In genomic region chr17:44618175-44618574, GRCm38 (mm10) we compare ENCODE assay signal across 8 mouse cellular contexts.
DNase-seq lines count a peak whose midpoint lies in the region; ATAC-seq and TF ChIP-seq lines count a peak whose summit lies in the region.

No protein-coding gene starts in this region.

- no peaks in the 10 kb centered on the region; the same call in 1 of the 2 replicates for H3K4me1 ChIP-seq in embryonic facial prominence, embryonic 11.5 days (ENCODE audit: control insufficient read depth, insufficient read depth, low read length)
- no peaks in the 10 kb centered on the region for H3K4me1 ChIP-seq in kidney, postnatal 0 days (replicated peaks; ENCODE audit: insufficient read depth, low read length)
- H3K4me1 ChIP-seq in limb, embryonic 14.5 days (ENCODE audit: control insufficient read depth, insufficient read depth, low read length) = peaks cover 18% of the 10 kb centered on the region

- no peaks in the 10 kb centered on the region for H3K36me3 ChIP-seq in embryonic facial prominence, embryonic 11.5 days (replicated peaks; ENCODE audit: control insufficient read depth, insufficient read depth, low read depth, low read length)
- H3K36me3 ChIP-seq in kidney, postnatal 0 days (ENCODE audit: insufficient read depth, low read length) = no peaks in the 10 kb centered on the region
- no peaks in the 10 kb centered on the region for H3K36me3 ChIP-seq in limb, embryonic 14.5 days (ENCODE audit: control insufficient read depth, insufficient read depth, low read length)

- no peak overlapping the region; the same call in 1 of the 2 replicates for H3K4me2 ChIP-seq in embryonic facial prominence, embryonic 11.5 days (ENCODE audit: low read depth, low read length)
- peak overlapping the region; percentile 44 for H3K4me2 ChIP-seq in kidney, postnatal 0 days (ENCODE audit: low read length)
- peak overlapping the region; percentile 44 for H3K4me2 ChIP-seq in limb, embryonic 14.5 days (replicated peaks; ENCODE audit: low read depth, low read length, severe bottlenecking)

- ATAC-seq in embryonic facial prominence, embryonic 11.5 days (replicated peaks; ENCODE audit: insufficient number of reproducible peaks, low FRiP score, low TSS enrichment, low read depth) = peak; percentile 80
- no peak for ATAC-seq in kidney, postnatal 0 days (replicated peaks; ENCODE audit: low FRiP score, low read depth)
- peak; percentile 85; the same call in 1 of the 2 replicates for ATAC-seq in limb, embryonic 14.5 days (ENCODE audit: low FRiP score, low read depth)

- no peak overlapping the region for H3K4me3 ChIP-seq in embryonic facial prominence, embryonic 11.5 days (ENCODE audit: low read depth, low read length)
- no peak overlapping the region for H3K4me3 ChIP-seq in kidney, postnatal 0 days (replicated peaks; ENCODE audit: low read depth, low read length)
- no peak overlapping the region; the same call in none of the 2 replicates for H3K4me3 ChIP-seq in limb, embryonic 14.5 days (replicated peaks; ENCODE audit: low read length)

- no peak overlapping the region for H3K9ac ChIP-seq in embryonic facial prominence, embryonic 11.5 days (replicated peaks; ENCODE audit: low read length)
- H3K9ac ChIP-seq in kidney, postnatal 0 days (ENCODE audit: low read depth, low read length) = no peak overlapping the region
- H3K9ac ChIP-seq in limb, embryonic 14.5 days (ENCODE audit: low read depth, low read length, severe bottlenecking) = no peak overlapping the region

- no peak for TF ChIP-seq CTCF in kidney, postnatal 0 days (IDR thresholded peaks at IDR 0.05; ENCODE audit: low read depth)

- peak overlapping the region; percentile 60; the same call in 1 of the 2 replicates for H3K27ac ChIP-seq in embryonic facial prominence, embryonic 11.5 days (replicated peaks; ENCODE audit: low read depth, low read length)
- peak overlapping the region; percentile 60 for H3K27ac ChIP-seq in kidney, postnatal 0 days
- peak overlapping the region; percentile 64; the same call in 1 of the 2 replicates for H3K27ac ChIP-seq in limb, embryonic 14.5 days (replicated peaks; ENCODE audit: low read depth, low read length)

- peak; percentile 29 to 42 for DNase-seq in cerebellum, adult 18-20 months
- DNase-seq in cerebellum, adult 8-10 months = no peak
- DNase-seq in embryonic facial prominence, embryonic 11.5 days (ENCODE audit: low spot score) = peak; percentile 92
- DNase-seq in heart, adult 8-10 months (ENCODE audit: low spot score) = peak; percentile 36
- peak; percentile 79 for DNase-seq in kidney, postnatal 0 days (ENCODE audit: low spot score)
- peak; percentile 81 for DNase-seq in limb, embryonic 14.5 days (ENCODE audit: low spot score)
- DNase-seq in telencephalon, adult 2 months (ENCODE audit: low read depth, low spot score) = peak; percentile 83
- no peak for DNase-seq in liver

- no peak for TF ChIP-seq POLR2A in limb, embryonic 14.5 days (IDR thresholded peaks at IDR 0.05; ENCODE audit: borderline replicate concordance, extremely low read depth, insufficient read depth, insufficient read length)

- WGBS in embryonic facial prominence, embryonic 11.5 days = 23% methylated on average over 10 of the region's 10 CpGs
- WGBS in kidney, postnatal 0 days = 27% methylated on average over 10 of the region's 10 CpGs
- WGBS in limb, embryonic 14.5 days = 13% methylated on average over 10 of the region's 10 CpGs

- no peaks in the 10 kb centered on the region for H3K9me3 ChIP-seq in embryonic facial prominence, embryonic 11.5 days (replicated peaks; ENCODE audit: control insufficient read depth, low read length)
- H3K9me3 ChIP-seq in kidney, postnatal 0 days (replicated peaks; ENCODE audit: low read length) = no peaks in the 10 kb centered on the region
- H3K9me3 ChIP-seq in limb, embryonic 14.5 days (ENCODE audit: control insufficient read depth, low read length) = no peaks in the 10 kb centered on the region

- no peaks in the 10 kb centered on the region for H3K27me3 ChIP-seq in embryonic facial prominence, embryonic 11.5 days (ENCODE audit: control insufficient read depth, insufficient read depth, low read length)
- no peaks in the 10 kb centered on the region for H3K27me3 ChIP-seq in kidney, postnatal 0 days (ENCODE audit: insufficient read depth, low read length)
- no peaks in the 10 kb centered on the region for H3K27me3 ChIP-seq in limb, embryonic 14.5 days (ENCODE audit: control insufficient read depth, insufficient read depth, low read length)

Comparison
In these comparisons a context has a peak if more than half of its experiments do, and no peak if none do; other contexts are left out.
1. DNase-seq: peak in cerebellum, adult 18-20 months (2 of 2), embryonic facial prominence, embryonic 11.5 days (single experiment), heart, adult 8-10 months (single experiment), kidney, postnatal 0 days (single experiment), limb, embryonic 14.5 days (single experiment) and telencephalon, adult 2 months (single experiment); none in cerebellum, adult 8-10 months (single experiment) and liver (single experiment).
2. Peak in every context shown above with its lines, with median percentiles within 50 percentile points of each other: H3K27ac ChIP-seq.